Mouse (Mus musculus): ENCODE results near the gene Adamtsl1.
A peak's percentile ranks its signal among the peaks of the same experiment; 100 is the strongest.

Adamtsl1 gene

DNA sequence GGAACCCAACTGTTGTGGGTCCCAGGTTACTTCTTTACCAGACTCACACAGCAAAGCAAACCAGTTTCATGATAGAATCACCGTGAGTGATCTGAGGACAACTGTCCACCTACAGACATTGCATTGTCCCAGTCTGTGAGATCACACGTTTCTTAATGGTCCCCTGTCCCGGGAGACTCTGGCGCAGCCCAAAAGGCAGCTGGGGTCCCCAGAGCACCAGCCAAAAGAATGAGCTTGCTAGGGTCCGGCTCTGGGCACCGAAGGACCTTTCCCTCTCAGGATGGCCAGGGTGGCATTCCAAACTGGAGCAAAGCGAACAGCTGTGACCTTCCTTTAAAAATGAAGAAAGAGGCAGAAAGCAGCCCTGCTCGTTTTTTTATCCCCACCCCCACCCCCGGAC lies at the start of gene Adamtsl1:
Gene Adamtsl1 (plus strand): TSS at position 381 of the 400 bp plus-strand sequence.
- DNase-seq (ENCODE audit: low spot score), result no peak

DNA sequence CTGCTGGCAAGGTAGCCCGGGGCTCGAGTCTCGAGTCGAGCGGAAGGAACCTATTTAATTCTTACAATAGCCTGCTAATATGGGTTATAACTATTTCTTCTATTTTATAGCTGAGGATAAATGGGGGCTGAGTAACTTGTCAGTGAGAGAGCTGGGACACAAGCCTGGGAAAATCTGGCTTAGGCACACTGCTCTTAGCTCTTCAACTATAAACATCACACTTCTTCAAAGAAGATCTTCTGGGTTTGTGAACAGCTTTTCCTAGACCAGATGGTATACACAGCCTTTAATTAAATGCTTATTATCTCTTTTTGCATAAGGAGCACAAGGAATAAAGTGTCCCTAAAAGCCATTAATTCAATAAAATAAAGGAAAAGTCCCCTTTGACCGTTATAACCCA lies 30.4 kb upstream of the Adamtsl1 start:
- no peak for DNase-seq (ENCODE audit: low spot score)

DNA sequence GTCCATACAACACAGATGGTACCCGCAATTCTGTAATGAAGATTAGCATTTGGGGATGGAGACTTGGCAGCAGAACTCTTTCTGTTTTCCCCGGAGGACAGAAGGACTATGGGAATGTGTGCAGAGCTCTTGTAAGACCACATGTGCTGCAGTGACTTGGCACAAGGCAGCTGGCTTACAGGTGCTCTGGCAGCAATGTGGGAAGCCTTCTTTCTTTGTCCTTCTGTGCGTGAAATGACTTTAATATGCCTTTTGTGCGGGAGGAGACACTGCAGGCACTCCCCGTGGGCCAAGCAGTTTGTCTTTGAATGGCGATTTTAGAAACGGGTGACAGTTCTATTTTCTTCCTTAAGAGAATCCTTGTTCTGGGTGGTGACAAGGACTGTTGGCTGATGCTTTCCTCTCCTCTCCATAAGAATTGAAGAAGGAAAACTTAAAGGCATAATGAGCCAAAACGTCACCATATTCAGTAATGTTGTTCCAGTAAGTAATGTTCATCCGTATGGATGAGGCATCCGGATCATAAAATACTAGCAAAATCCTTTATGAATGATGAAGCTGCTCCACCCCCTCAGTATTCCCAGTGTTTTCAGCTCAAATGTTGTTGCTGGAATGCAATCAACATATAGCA lies 27.5 kb upstream of the Adamtsl1 start:
- DNase-seq (ENCODE audit: low spot score), result no peak

DNA sequence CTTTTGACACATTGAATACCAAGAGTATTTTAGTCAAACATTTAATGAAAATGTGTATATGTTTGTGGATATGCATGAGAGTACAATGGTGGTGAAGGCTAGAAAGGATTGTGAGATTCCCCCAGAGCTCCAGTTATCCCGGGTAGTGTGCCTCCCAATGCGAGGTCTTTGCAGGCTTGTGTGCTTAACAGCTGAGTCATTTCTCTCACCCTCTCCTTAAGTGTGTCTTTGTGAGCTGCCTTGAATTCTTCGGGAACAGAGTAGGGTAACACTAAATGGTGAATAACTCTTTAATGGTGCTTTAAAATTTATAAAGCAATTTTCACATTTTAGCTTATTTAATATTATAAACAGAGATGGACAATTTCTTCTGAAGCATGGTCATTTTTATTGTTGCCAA lies 8.3 kb upstream of the Adamtsl1 start:
- DNase-seq (ENCODE audit: low spot score), result no peak

DNA sequence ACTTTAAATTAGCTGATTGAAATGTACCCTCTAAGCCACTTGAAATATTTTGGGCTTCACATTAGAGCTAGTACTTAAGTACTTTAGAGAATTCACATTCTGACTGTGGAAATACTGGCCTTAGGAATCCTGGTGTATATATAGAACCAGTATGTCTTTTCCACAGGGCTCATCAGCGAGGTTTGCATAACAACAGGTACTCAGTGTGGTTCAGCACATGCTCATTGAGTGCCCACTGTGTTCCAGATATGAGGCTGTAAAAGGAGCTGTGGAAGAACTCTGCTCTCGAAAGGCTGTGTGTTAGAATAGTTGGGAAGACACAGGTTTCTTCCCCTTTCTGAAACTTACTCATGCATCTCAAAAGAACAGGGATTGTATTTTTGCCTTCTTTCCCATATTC lies 7.0 kb upstream of the Adamtsl1 start:
- DNase-seq (ENCODE audit: low spot score), result no peak

DNA sequence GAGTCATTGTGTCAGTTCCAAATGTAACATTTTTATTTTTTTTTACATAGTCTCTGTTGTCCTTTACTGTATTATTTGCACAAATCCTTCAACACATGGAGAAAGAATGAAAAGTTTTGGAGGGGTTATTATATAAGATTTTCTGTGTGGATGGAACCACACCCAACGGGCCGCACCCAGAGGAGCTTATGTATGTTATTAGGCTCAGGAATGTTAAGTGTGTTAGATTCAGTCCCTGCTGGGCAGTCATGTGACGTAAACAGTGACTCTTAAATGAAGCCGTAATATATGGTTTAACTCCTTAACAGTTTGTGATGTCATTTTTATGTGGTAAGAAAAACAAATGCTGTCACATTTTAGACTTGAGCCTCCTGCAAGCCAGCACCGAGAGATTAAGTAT lies 6.5 kb upstream of the Adamtsl1 start:
- DNase-seq (ENCODE audit: low spot score), result no peak

DNA sequence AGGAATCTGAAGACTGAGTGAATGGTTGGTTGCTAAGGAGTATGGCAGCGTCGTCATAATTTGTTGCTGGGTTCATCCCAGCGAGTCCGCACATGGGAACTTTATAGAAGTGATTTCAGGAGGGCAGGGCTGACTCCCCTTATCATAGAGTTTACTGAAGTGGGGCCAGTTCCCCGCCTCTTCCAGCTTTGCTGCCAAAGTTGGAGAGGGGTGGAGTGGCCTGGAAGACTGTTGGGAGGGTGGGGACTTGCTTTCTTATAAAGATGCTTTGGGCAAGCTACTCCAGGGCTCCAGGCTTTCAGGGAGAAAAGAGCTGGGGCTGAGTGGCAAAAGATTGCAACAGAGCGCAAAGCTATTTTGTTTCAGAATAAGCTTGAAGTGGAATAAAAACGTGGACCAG lies 684 bp upstream of the Adamtsl1 start:
- DNase-seq (ENCODE audit: low spot score), result no peak

DNA sequence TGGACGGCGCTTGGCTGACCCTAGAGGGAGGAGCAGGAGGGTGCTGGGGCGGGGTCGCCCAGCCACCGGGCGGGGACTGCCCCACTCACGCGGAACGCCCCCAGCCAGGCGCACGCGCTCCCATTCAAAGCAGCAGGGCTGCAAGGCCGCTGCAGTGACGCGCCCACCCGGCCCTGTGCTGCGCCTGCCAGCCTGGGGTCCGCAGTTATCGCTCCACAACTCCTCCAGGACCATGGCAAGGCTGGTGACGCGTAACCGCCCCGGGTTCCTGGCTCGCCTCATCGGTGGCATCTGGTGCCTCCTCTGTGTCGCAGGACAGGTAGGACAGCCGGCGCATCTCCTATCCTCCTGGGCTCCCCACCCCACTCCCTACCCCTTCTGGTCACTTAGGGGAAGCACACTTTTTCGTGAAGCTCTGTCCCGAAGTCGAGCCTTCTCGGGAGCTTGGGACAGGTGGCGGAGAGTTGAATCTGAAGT lies 271 bp downstream of the Adamtsl1 start:
- peak; percentile 1 for DNase-seq (ENCODE audit: low spot score)

DNA sequence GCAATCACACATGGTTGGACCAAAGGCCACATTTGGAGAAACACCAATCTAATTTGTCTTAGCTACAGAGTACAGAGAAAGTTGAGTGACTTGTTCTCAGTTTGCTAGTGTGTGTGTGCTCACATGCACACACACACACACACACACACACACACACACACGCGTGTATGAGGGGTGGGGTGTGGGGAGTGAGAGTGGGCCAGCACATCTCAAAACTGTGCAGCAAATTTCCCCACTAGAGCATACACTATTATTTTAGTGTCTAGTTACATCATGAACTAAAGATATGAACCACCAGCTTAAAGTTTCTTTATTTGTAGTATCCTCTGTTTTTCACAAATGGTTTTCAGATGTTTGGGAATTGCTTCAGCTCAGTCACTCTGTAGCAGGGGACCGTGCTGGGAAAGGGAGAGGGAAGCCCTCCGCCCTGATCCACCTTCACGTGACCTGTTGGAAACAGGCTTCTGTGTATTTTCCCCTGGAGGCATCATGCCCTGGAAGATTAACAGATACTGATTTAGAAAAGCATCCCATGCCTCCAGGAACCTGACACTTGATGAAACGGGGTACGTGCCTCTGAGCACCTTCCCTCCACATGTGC lies 13.1 kb downstream of the Adamtsl1 start:
- no peak for DNase-seq (ENCODE audit: low spot score)

DNA sequence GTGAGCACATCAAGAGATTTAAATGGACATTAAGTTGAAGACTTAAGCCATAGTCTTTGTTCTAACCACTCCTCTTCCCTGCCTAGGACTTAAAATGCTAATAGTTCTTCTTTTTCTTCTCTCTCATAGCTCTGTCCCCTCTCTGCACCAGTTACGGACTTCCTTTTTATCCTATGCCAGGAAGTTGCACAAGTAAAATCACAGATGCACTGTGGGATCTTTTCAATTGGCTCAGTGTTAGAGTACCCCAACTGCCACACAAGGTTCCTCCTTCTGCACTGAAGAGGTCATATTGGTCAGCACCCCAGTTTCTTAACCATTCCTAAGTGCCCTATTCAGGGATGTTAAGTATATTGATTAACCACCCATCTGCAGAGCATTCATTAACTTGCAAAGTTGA lies 15.9 kb downstream of the Adamtsl1 start:
- no peak for DNase-seq (ENCODE audit: low spot score)

DNA sequence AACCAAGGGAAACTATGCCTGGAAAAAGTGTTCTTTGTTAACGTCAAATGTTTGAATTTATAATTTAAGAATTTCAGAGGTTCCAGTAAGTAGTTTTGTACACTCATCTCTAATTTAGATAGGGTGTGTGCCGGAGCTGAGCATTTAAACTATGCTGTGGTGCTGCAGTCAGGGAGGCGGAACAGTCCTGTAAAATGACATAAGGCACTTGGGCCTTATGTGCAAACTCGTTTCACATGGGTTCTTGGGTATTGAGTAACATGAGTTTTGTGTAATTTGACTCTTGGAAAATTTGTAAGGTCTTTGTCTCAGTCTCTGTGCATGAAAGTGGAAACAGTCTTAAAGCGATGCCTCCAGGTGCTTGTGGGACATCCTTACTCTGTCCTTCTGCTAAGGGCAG lies 25.7 kb downstream of the Adamtsl1 start:
- no peak for DNase-seq (ENCODE audit: low spot score)

DNA sequence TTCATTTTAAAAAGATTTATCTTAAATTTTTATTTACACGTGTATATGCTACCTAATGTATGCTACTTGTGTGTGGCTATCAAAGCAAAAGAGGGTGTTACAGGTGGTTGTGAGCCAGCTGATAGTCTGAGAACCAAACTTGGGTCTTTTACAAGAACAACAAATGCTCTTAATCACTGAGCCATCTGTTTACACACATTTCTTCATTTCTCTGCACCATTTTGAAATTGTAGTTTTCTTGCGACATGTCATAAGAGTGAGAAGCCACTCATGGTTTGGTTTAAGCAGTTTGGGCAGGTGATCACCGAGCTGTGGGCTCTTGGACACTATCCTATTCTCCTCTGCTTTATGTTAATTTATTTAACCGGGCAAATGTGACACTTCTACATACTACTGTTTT lies 29.2 kb downstream of the Adamtsl1 start:
- no peak for DNase-seq (ENCODE audit: low spot score)

DNA sequence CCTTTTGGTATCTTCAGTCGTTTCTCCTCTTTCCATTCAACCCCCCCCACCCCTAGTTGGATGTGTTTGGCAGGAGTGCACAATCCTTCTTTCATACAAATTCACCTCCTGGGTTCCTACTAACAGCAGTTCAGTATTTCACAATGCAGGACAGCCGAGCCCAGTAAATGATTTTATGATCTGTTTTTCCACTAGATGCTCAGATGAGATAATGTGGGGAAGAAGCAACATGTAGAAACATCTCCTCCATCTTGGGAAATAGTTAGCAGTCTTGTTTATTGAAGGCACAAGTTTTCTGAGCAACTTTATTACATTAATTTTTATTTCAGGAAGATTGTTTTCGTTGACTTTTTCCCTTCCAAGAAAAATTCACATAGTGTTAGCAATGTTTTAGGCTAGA lies 40.7 kb downstream of the Adamtsl1 start:
- DNase-seq (ENCODE audit: low spot score), result no peak

DNA sequence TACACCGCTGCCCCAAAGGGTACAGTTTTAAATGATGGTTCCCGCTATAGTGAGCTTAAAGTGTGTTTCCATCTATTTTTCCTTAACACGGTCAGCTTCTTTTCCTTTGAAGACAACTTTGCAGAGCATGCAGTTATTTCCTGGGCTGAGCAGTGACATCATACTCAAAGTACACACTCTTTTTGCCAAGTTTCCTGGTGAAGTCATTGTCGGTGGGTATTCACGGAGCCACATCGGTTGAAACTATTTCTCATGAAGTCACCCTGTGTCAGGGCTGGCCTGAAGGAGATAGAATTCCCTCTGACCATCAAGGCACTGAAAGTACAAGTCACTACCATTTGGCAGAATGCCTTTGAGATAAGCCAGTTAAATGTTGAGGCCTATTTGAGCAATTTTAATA lies 45.8 kb downstream of the Adamtsl1 start:
- no peak for DNase-seq (ENCODE audit: low spot score)

DNA sequence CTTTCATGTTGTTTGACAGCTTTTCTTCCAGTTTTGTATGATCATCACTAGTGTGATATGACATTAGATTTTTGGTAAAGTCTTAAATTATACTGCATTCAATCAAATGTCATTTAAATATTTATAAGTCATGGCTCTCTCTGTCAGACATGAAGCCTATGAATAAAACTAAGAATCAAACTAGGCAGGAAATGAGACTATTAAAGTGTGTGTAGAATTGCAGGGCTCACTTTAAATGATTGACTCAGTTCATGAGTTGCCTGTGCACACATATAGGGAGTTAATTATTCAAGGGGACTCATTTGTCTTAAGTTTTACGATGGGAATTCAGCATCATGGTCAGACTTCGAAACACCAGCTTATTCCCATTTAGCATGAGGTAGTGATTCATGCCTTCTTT lies 71.5 kb downstream of the Adamtsl1 start:
- no peak for DNase-seq (ENCODE audit: low spot score)

DNA sequence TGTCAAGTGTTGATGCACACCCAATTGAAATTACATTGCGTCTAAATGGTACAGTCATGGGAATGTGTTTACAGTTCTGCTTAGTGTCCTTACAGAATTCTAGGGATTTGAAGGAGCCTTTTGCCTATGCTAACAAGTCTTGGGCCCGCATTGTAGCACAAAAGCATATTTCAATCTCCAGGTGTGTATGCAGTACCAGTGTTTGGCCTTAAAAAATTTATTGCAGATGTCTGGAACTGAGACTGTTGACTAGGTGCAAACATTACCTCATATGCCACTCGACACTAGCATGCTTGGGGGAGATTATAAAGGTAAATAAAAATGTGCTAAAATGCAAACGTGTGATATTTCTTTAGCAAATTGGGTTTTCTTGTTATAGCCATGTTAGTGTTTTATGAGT lies 75.0 kb downstream of the Adamtsl1 start:
- DNase-seq (ENCODE audit: low spot score), result no peak

DNA sequence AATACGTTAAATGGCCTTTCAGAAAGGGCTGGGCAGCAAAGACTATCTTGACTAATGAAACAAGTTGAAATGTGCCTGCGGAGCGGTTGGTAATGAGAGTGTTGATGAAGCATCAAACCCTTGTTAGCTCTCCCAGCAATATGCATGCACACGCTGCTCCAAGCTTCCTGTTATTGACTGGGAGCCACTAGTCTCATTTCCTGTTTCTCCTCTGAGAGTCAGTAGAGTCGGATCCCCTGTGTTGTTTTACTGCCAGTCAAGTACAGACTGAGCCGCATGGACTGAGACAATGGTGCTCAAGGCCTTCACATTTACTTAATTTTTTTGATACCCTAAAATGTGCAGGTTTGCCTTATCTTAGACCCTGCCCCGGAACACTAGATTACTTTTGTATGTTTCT lies 77.1 kb downstream of the Adamtsl1 start:
- DNase-seq (ENCODE audit: low spot score), result no peak

DNA sequence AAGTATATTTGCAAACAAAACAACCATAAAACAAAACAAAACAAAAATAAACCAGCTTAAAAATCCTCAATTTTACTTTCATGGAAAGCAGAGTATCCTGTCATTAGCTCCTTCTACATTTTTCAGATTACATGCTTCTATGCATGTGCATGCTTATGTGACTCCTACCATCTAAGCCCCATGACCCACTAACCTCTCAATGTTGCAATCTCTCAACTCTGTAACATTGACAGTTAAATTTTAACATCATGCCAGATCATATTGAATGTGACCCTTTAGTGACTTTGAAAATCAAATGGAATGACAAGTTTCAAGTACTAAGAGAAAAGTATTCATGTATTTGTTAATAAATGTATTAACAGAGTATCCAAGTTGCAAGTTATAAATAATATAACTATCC lies 80.2 kb downstream of the Adamtsl1 start:
- DNase-seq (ENCODE audit: low spot score), result no peak

DNA sequence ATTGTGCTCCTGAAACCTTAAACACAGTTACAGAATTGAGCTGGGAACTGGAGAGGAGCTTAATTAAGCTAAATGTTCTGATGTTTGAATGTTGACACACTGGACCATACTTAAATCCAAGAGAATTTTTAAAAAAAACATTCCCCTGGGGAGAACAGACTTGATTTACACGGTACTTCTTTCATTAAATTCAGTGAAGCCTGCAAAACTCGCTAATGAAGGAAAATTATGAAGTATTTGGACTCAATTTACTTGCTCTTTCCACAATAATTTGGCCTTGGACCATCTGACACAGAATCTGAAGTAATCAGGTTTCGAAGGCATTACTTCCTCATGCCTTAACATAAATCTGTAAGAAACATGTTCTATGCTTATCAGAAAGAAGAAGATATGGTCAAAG lies 99.4 kb downstream of the Adamtsl1 start:
- DNase-seq (ENCODE audit: low spot score), result no peak

DNA sequence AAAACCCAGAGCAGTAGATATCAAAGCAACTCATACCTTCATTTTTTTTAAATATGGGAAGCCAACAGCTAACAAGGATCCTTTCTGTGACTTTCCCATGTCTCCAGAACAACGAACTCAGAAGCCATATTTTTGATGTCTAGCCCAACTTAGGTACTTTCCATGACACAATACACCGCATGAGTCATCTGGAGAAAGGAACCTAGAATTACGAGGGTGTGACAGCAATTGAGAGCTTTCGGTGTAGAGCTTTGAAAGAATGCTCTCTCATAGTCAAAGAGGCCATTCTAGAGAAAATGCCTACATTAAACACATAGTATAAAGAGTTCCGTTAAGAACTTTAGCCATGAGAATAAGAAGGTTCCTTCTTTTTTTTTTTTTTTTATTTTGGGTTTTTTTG lies 104.8 kb downstream of the Adamtsl1 start:
- DNase-seq (ENCODE audit: low spot score), result no peak

DNA sequence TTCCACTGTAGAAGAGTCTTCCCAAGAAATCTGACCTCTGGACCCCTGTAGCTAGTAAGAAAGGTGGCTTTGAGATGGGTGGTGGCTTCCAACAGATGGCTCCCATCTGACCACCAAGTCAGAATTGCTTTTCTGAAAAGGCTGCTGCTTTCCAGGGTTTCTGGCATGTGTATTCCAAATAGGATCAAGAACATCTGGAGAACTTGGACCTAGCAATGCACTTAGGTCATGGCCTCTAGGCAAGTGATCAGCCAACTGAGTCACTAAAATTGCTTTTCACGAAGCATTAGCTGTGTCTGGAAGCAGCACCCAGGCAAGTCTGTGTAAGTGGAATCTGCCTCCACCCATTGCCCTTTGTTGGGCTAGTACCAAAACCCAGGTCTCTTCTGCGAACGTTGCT lies 105.3 kb downstream of the Adamtsl1 start:
- DNase-seq (ENCODE audit: low spot score), result no peak

DNA sequence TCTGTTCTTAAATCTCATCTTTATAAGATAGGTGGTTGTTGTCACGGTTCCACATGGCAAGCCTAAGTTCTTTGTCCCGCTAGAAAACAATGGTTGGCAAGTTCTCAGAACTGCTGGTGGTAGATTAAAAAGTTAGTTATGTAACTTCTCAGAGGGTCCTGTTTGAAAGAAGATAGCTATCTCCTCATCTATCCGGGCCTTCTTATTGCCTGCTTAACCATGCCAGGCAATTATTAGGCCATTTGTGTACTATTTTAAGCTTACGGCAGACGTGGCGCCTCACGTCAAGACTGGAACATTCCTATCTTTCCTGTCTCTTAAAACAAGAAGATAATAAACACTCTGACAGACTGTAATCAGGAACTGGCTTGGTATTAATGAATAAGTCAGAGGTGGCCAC lies 115.4 kb downstream of the Adamtsl1 start:
- no peak for DNase-seq (ENCODE audit: low spot score)

DNA sequence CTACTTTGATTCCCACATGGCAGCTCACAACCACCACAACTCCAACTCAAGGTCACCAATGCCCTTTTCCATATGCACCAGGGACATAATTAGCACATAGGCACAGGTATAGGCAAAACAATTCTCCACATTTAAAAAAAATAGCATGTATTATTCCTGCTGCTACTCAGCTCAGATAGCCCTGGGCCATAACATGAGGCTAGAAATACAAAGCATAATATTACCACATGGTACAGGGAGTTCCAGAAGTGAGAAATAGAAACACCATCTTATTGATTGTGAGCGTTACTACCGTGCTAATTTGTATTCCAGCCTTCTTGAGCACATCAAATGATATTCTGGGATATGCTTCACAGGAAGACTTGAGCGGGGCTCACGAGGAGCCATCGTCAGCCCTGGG lies 155.3 kb downstream of the Adamtsl1 start:
- no peak for DNase-seq (ENCODE audit: low spot score)

DNA sequence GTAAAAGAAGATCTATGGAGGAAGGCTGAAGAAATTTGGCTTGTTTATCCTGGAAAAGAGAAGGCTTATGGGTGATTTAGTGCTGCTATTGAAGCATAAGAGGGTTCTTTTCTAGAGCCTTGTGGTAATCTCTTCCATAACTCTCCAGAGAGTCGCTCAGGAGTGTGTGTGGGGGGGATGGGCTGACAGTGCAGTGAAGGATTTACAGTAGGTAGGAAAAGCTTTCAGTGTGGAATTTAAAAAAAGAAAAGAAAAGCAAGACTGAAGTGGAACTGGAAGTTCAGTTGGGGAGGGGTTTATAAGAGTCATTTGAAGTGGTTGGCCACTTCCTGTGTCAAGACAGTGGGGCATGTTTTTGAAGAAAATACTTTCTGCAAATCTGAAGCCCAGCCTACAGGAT lies 155.8 kb downstream of the Adamtsl1 start:
- DNase-seq (ENCODE audit: low spot score), result no peak
